Mouse (Mus musculus) layer of hippocampus, adult 8-10 months (tissue): ENCODE measurements at regions not wholly inside any gene's neighbourhood (a gene's known extent, or its start where the extent isn't known, plus 50 kb on each side); places are given as distances from the start of the nearest gene placed in this dataset.

Experiments
- DNase-seq, 2 experiments: peaks; one replicate each; pipeline ENCODE4 v3.0.0; 2022; ENCODE audit warnings: low spot score in 2 of 2

DNA sequence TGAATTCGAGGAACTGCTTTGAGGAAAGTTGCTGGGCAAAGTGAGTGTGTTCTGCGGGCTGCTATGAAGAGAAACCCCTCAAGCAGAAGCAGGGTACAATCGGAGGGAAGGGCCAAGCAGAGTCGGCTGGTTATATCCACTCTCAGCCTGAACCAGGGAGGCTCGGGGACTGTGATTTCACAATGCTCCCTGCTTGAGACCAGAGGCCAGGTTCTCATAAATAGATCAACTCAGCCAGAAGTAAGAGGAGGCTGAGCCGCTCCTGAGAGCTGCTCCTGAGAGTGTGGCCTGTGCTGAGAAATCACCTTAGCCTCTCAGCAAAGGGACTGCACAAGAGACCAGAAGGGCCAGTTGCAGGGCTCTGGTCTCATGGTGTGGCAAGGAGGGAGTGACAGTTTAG lies 149.6 kb downstream of the Tfap2c start:
- no peak for DNase-seq

DNA sequence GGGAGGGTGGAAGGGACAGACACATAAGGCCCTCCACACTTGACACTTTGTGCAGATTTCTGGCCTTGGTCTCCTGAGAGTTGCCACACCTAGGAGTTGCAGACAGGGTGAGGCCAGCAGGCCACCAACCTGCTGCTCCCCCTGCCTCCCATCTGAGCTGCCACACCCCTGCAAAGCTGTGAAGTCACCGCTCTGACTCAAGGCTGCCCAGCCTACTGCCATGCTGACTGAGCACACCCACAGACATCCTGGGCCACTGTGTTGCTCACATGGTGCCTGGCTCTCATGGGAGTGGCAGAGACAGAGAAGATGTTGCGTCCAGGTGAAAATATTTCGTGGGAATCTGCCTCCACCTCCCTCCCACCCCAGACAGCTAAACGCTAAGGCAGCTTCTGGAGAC lies 150.3 kb downstream of the Tfap2c start:
- no peak for DNase-seq

GRCm38 (mm10) chr2:172710641-172711040 lies 161.2 kb downstream of the Tfap2c start:
- DNase-seq = no peak

- no peak for DNase-seq
Measured at GRCm38 (mm10) chr2:172726701-172727100, 177.3 kb downstream of the Tfap2c start.

DNA sequence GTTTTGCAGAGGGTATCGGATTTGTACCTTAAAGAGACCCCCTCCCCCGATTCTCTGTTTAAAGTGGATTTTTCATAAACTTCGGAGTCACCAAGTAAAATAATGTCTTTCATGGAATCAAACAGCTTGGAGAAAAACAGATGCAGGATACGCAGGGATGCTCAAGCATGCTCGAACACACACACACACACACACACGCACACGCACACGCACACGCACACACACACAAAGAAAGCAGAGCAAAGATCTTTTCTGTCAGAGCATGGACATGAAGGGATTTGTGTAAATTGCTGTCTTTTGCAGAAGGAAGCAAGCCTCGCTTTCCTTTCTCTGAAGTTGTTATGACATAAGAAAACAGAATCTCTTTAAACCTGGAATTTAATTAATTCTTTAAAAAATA lies 178.2 kb downstream of the Tfap2c start:
- DNase-seq = no peak

DNA sequence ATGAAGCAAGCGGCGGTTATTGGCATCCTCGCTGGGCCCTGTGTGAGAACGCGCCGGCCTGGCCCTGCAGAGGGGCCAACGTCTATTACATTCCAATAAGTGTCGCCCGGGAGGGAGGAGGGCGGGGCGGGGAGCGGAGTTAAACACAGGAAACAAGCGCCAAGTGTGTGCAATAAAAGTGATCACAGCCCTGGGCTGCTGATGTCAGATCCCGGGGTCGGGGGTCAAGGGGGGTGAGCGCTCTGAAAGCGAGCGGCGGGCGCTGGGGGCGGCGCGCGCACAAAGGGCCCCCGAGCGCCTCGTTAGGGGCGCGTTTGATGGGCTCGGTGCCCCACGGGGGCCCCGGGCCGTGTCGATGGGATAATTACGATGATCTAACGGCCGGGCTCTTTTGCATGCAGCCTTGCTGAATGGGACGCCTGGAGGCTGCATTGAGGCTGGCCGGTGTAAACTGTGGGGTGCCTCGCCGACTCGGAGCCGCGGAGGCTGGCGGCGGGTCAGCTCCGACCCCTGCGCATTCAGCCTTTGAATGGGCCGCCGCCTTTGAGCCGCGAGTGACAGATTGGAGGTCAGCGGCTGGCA lies 178.9 kb downstream of the Tfap2c start:
- DNase-seq = no peak

GRCm38 (mm10) chr2:172729151-172729550 lies 179.8 kb downstream of the Tfap2c start:
- no peak for DNase-seq

DNA sequence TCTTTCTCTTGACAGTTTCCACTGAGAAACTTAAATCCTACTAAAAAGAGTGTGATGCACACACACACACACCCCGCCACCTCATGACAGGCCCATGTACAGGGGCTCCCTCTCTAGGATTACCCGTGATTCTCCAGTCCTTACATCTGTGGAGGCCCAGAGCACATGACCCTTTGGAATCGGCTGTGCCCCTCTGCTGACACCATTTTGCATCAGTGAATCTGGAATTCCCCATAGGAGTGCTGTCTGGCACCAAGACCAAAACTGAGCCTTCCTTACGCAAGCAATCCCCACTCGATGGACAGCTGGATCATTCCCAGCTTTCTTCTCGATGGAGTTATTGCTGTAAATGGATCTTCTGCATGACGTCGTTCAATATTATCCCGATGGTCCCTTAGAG lies 180.3 kb downstream of the Tfap2c start:
- no peak for DNase-seq

DNA sequence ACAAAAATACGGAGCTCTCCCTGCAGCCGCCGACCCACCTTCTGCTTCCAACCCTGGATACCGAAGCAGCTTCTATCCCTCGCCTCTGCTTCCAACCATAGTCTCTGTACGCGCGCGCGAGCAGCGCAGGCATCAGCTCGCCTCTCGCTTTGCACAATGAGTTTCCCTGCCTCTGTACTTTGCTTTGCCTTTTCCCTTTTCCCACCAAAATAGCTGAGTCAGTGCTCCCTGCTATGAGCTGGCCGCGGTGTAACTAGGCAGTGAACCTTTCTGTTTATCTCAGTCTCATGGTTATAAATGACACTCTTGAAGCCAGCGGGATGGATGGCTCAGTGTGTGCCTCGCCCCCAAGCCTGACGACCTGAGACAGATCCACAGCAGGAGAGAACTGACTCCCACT lies 182.0 kb downstream of the Tfap2c start:
- DNase-seq = no peak

GRCm38 (mm10) chr2:172732453-172733210 lies 183.2 kb downstream of the Tfap2c start:
- no peak for DNase-seq

DNA sequence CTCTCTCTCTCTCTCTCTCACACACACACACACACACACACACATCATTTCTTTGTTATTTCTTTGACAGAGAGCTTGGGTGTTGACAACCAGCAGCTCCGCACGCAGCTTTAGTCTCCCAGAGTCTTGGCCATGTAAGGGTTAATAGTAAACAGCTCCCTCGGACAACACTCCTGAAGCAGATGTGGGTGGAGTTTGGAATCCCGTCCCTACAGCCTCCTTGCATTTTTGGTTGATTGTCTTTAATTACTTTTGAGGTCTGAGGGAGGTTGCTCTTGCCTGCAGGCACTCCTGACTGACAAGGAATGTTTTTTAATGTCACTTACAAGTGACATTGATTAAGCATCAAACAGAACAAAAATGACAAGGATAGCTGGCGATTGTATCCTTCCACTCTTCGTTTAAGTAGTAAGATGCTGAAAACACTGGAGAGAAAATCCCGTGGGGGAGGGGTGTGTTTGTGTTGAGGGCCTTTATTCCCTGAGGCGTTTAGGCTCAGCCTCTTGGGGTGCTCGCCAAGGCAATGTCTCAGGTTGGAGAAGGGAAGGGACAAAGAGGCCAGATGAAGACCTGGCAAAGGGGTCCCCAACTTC lies 184.1 kb downstream of the Tfap2c start:
- DNase-seq = no peak

GRCm38 (mm10) chr2:172735621-172736020 lies 186.2 kb downstream of the Tfap2c start:
- DNase-seq = no peak

GRCm38 (mm10) chr2:172739041-172739491 lies 189.7 kb downstream of the Tfap2c start:
- no peak for DNase-seq

DNA sequence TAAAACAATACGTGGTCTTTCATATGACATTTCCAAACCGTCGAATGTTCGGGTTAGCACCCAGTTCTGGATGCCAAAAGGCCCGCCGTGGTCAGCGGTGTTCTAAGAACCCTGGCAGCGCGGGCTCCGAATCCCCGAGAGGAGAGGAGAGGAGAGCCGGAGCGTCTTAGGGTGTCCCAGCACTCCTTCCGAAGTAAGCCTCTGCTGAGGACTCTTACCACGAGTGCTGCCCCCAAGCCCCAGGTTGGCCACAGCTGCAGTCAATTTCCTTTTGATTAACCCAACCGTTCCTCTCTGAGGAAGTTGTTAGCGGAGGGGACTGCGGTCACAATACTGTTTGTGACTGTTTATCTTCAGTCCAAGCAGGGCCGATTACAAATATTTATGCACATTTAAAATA lies 190.1 kb downstream of the Tfap2c start:
- no peak for DNase-seq

- DNase-seq = no peak
Measured at GRCm38 (mm10) chr2:172751364-172751763, 188.8 kb downstream of the Bmp7 start.

- DNase-seq = no peak
Measured at GRCm38 (mm10) chr2:172755686-172756471, 184.2 kb downstream of the Bmp7 start.

DNA sequence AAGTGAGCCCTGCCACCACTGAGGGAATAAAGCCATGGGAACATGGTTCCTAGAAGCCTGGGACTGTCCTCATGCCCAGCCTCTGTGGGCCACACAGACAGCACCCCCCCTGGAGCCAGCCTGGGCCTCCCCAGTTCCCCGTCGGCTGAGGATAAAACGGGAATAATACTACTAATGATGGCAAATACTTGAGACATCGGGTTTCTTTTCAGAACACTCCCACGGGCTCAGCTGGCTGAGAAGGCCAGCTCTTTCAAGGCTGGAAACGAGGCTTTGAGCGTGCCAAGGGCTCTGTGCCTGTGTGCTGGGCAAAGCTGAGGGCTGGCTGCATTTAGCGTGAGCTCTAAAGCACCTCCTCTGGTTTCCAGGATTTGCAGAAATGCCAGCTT lies 183.7 kb downstream of the Bmp7 start:
- peak; percentile 51 to 56 for DNase-seq

DNA sequence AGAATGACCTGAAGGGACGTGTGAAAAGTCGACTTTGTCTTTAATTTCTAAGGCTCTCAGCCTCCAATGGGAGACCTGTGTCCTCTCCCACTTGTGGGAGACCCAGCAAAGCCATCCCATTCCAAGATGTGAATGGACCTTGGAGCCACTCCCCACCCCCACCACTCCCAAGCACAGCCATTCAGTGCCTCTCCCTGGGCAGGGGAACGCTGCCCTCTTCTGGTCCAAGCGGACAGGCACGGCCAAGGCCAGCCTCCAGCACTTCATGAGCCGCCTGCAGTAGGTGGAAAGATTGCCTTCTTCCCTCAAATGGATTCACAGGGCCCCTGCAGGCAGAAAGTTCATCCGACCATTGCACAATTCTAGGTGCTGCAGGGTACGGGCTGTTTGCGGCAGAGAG lies 181.6 kb downstream of the Bmp7 start:
- peak in 1 of 2 experiments; percentile 26 for DNase-seq

- DNase-seq = no peak
Measured at GRCm38 (mm10) chr2:172765260-172765659, 174.9 kb downstream of the Bmp7 start.

DNA sequence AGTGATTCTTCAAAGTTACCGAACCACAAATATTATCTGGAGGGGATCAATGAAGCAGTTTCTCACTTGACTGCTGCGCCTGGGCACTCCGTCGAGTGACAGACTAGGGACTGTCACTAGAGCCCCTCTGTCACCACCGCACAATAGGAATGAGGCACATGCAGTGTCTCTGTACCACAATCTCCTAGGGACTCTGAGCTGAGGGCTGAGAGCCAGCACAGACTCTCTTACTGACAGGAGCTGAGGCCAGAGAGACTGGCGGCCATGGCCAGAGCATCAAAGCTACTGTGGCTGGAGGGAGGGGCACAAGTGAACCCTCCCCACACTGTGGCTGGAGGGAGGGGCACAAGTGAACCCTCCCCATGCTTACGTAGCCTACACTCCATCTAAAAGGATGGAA lies 173.7 kb downstream of the Bmp7 start:
- DNase-seq = no peak

- DNase-seq = no peak
Measured at GRCm38 (mm10) chr2:172768756-172769155, 171.4 kb downstream of the Bmp7 start.

GRCm38 (mm10) chr2:172770061-172770460 lies 170.1 kb downstream of the Bmp7 start:
- DNase-seq = no peak
